Mouse (Mus musculus): Measurements from ENCODE around the gene Hps1.

Gene Hps1

DNA sequence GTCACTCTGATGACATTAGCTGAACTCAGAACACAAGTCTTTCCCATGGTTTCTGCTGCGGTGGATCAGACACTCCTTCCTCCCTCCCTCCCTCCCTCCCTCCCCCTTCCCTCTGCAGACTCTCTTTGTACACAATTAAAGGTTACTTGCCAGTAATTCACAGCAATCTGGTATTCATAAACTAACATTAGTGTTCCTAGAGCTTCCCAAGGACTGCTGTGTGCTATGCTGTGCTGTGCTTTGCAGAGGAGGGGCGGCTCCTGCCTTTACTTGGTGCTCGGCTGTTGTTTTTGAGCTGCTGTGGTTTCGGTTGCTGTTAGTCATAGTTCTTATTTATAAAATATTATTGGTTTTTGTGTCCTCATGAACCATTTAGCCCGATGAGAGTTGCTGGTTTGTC is 62.1 kb downstream of the Hps1 start:
- no peak for DNase-seq (ENCODE audit: low spot score in 2 of 2)

DNA sequence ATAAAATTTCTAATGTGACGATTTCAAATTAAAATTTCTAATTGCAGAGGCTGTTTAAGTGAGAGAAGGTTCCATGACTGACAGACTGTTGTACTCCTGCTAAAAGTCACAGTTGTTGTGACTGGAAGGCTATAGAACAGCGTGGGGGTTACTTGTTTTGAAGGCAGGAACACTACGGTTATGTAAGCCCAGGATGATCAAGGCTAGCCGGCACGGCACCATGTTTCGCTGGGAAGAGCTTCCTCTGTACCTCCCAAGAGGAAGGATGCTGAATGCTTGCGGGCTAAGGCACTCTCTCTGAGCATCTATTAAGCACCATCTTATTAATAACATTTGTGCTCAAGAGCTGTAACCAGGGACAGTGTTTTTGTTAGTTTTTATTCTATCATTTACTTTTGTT is 63.3 kb downstream of the Hps1 start:
- DNase-seq (ENCODE audit: low spot score in 2 of 2), result no peak

GRCm38 (mm10) chr19:42713770-42714169 is 66.0 kb downstream of the Hps1 start:
- DNase-seq (ENCODE audit: low spot score in 2 of 2), result no peak

Measured in right cerebral cortex, postnatal 10 days (tissue).